ENCODE assay signal across 9 mouse cellular contexts in genomic region chr7:80111066-80112045, GRCm38 (mm10). TPM values are rescaled to one million over a fixed set of nuclear protein-coding genes. Genes with fewer than 3 reads are reported as not detected.
DNase-seq lines count a peak whose midpoint lies in the region; ATAC-seq and TF ChIP-seq lines count a peak whose summit lies in the region.
"Had no signal": no experiment of that assay in that cellular context is flagged by ENCODE, and none has a peak within 500 bp of the region (broad histone marks: within the 10 kb centered on the region; RNA-seq: fewer than 3 reads in every experiment).

No protein-coding gene starts in this region.

- H3K27ac ChIP-seq in hindbrain, embryonic 13.5 days: peak overlapping the region; percentile 19; the same call in 1 of the 2 replicates
- no peak overlapping the region for H3K27ac ChIP-seq in hindbrain, embryonic 14.5 days
- H3K27ac ChIP-seq in neural tube, embryonic 14.5 days (ENCODE audit: low read depth, low read length): no peak overlapping the region
- H3K27ac ChIP-seq in neural tube, embryonic 15.5 days (replicated peaks): no peak overlapping the region
- peak overlapping the region; percentile 100 for H3K27ac ChIP-seq in heart, postnatal 0 days (ENCODE audit: low read depth)

- no peak for ATAC-seq in hindbrain, embryonic 13.5 days (ENCODE audit: low FRiP score)
- ATAC-seq in hindbrain, embryonic 14.5 days (ENCODE audit: low FRiP score): no peak
- no peak for ATAC-seq in neural tube, embryonic 14.5 days (ENCODE audit: low read depth)
- no peak for ATAC-seq in neural tube, embryonic 15.5 days (ENCODE audit: low FRiP score)
- ATAC-seq in heart, postnatal 0 days (ENCODE audit: insufficient read depth, low read depth): no peak
- ATAC-seq: hindbrain, embryonic 16.5 days had no signal

- no peak for TF ChIP-seq CTCF in heart, postnatal 0 days (IDR thresholded peaks at IDR 0.05; ENCODE audit: low read depth)

- H3K9me3 ChIP-seq in hindbrain, embryonic 13.5 days: no peaks in the 10 kb centered on the region
- H3K9me3 ChIP-seq in hindbrain, embryonic 14.5 days (ENCODE audit: control insufficient read depth, low read length): no peaks in the 10 kb centered on the region
- no peaks in the 10 kb centered on the region for H3K9me3 ChIP-seq in neural tube, embryonic 14.5 days (ENCODE audit: control insufficient read depth, low read length)
- no peaks in the 10 kb centered on the region for H3K9me3 ChIP-seq in neural tube, embryonic 15.5 days (replicated peaks)
- H3K9me3 ChIP-seq in heart, postnatal 0 days (replicated peaks; ENCODE audit: control insufficient read depth, low read length): no peaks in the 10 kb centered on the region; the same call in 1 of the 2 replicates

- no peak overlapping the region for H3K4me3 ChIP-seq in hindbrain, embryonic 13.5 days
- no peak overlapping the region for H3K4me3 ChIP-seq in hindbrain, embryonic 14.5 days (replicated peaks; ENCODE audit: low read length)
- no peak overlapping the region for H3K4me3 ChIP-seq in neural tube, embryonic 14.5 days (ENCODE audit: low read depth, low read length)
- no peak overlapping the region for H3K4me3 ChIP-seq in neural tube, embryonic 15.5 days (replicated peaks)
- peak overlapping the region; percentile 88 for H3K4me3 ChIP-seq in heart, postnatal 0 days (ENCODE audit: low read depth, low read length)

- 76% methylated on average over 9 of the region's 9 CpGs for WGBS in hindbrain, embryonic 13.5 days
- 72% methylated on average over 9 of the region's 9 CpGs for WGBS in hindbrain, embryonic 14.5 days
- 79% methylated on average over 9 of the region's 9 CpGs for WGBS in neural tube, embryonic 14.5 days
- 76% methylated on average over 9 of the region's 9 CpGs for WGBS in neural tube, embryonic 15.5 days
- WGBS in heart, postnatal 0 days: 28% methylated on average over 9 of the region's 9 CpGs

- no peak overlapping the region for H3K4me2 ChIP-seq in hindbrain, embryonic 13.5 days
- no peak overlapping the region for H3K4me2 ChIP-seq in hindbrain, embryonic 14.5 days (replicated peaks)
- H3K4me2 ChIP-seq in neural tube, embryonic 14.5 days (ENCODE audit: low read depth, low read length): peak overlapping the region; percentile 8; the same call in 1 of the 2 replicates
- no peak overlapping the region for H3K4me2 ChIP-seq in neural tube, embryonic 15.5 days
- peak overlapping the region; percentile 77 for H3K4me2 ChIP-seq in heart, postnatal 0 days (ENCODE audit: low read depth, low read length)

- no peaks in the 10 kb centered on the region for H3K27me3 ChIP-seq in hindbrain, embryonic 13.5 days
- no peaks in the 10 kb centered on the region for H3K27me3 ChIP-seq in hindbrain, embryonic 14.5 days (ENCODE audit: control insufficient read depth, insufficient read depth, low read length)
- H3K27me3 ChIP-seq in neural tube, embryonic 14.5 days (ENCODE audit: control insufficient read depth, insufficient read depth, low read length): no peaks in the 10 kb centered on the region
- no peaks in the 10 kb centered on the region for H3K27me3 ChIP-seq in neural tube, embryonic 15.5 days (replicated peaks)
- H3K27me3 ChIP-seq in heart, postnatal 0 days (ENCODE audit: control insufficient read depth, insufficient read depth, low read length): no peaks in the 10 kb centered on the region

- peaks cover 12% of the 10 kb centered on the region for H3K36me3 ChIP-seq in hindbrain, embryonic 13.5 days
- H3K36me3 ChIP-seq in hindbrain, embryonic 14.5 days (replicated peaks; ENCODE audit: control insufficient read depth, insufficient read depth): peaks cover 17% of the 10 kb centered on the region
- H3K36me3 ChIP-seq in neural tube, embryonic 14.5 days (ENCODE audit: control insufficient read depth, insufficient read depth, low read length): no peaks in the 10 kb centered on the region
- no peaks in the 10 kb centered on the region for H3K36me3 ChIP-seq in neural tube, embryonic 15.5 days
- H3K36me3 ChIP-seq in heart, postnatal 0 days (replicated peaks; ENCODE audit: control insufficient read depth, insufficient read depth, low read length): peaks cover 31% of the 10 kb centered on the region

- H3K4me1 ChIP-seq in hindbrain, embryonic 13.5 days (replicated peaks): peaks cover 46% of the 10 kb centered on the region
- peaks cover 42% of the 10 kb centered on the region for H3K4me1 ChIP-seq in hindbrain, embryonic 14.5 days (replicated peaks; ENCODE audit: control insufficient read depth, insufficient read depth, low read length)
- peaks cover 32% of the 10 kb centered on the region for H3K4me1 ChIP-seq in neural tube, embryonic 14.5 days (ENCODE audit: control insufficient read depth, insufficient read depth, low read length)
- peaks cover 41% of the 10 kb centered on the region for H3K4me1 ChIP-seq in neural tube, embryonic 15.5 days
- peaks cover 38% of the 10 kb centered on the region for H3K4me1 ChIP-seq in heart, postnatal 0 days (ENCODE audit: control insufficient read depth, insufficient read depth)

- TF ChIP-seq EP300 in heart, postnatal 0 days (IDR thresholded peaks at IDR 0.05; ENCODE audit: low read depth): no peak

- no peak for DNase-seq in hindbrain, embryonic 14.5 days (ENCODE audit: low spot score)
- no peak for DNase-seq in heart, postnatal 0 days (ENCODE audit: low spot score)
- DNase-seq in thymus, postnatal 10 days (ENCODE audit: low spot score in 2 of 2): no peak
- DNase-seq in cerebellum, postnatal 14 days: no peak
- DNase-seq: embryo, embryonic 11 days had no signal

- H3K9ac ChIP-seq in hindbrain, embryonic 13.5 days: no peak overlapping the region
- no peak overlapping the region for H3K9ac ChIP-seq in hindbrain, embryonic 14.5 days
- no peak overlapping the region for H3K9ac ChIP-seq in neural tube, embryonic 14.5 days (replicated peaks; ENCODE audit: low read depth, low read length)
- no peak overlapping the region for H3K9ac ChIP-seq in neural tube, embryonic 15.5 days (replicated peaks)
- H3K9ac ChIP-seq in heart, postnatal 0 days (replicated peaks; ENCODE audit: low read depth, low read length): no peak overlapping the region; the same call in 1 of the 2 replicates

RNA-seq across cellular contexts. Expression of gene Idh2, which starts 3.8 kb away (rescaled TPM):
- polyA plus RNA-seq in hindbrain, embryonic 13.5 days (2015; fragmentation: Nextera tagmentation; extraction: Ambion mirVana): 237 and 256 TPM in 2 replicates
- 198 and 205 TPM in 2 replicates for polyA plus RNA-seq in hindbrain, embryonic 14.5 days (2014; fragmentation: Nextera tagmentation; extraction: Ambion mirVana)
- polyA plus RNA-seq in neural tube, embryonic 14.5 days (2014; fragmentation: Nextera tagmentation; extraction: Ambion mirVana): 189 and 215 TPM in 2 replicates
- 200 and 267 TPM in 2 replicates for polyA plus RNA-seq in neural tube, embryonic 15.5 days (2015; fragmentation: Nextera tagmentation; extraction: Ambion mirVana)
- 3,422 and 3,660 TPM in 2 replicates for total RNA-seq in heart, postnatal 0 days (2014; rRNA removed; ENCODE audit: low replicate concordance)
- 2,757 and 2,826 TPM in 2 replicates for polyA plus RNA-seq in heart, postnatal 0 days (2015; fragmentation: Nextera tagmentation; extraction: Ambion mirVana)

Comparison
In these comparisons a context has a peak if more than half of its experiments do, and no peak if none do; other contexts are left out.
1. H3K27ac ChIP-seq: peak in hindbrain, embryonic 13.5 days (single experiment) and heart, postnatal 0 days (single experiment); none in hindbrain, embryonic 14.5 days (single experiment), neural tube, embryonic 14.5 days (single experiment) and neural tube, embryonic 15.5 days (single experiment).
2. H3K4me2 ChIP-seq: peak in neural tube, embryonic 14.5 days (single experiment) and heart, postnatal 0 days (single experiment); none in hindbrain, embryonic 13.5 days (single experiment), hindbrain, embryonic 14.5 days (single experiment) and neural tube, embryonic 15.5 days (single experiment).
3. RNA of gene Idh2, which starts 3.8 kb away (polyA plus RNA-seq): 2,757 to 2,826 TPM in heart, postnatal 0 days; 237 to 256 TPM in hindbrain, embryonic 13.5 days, 200 to 267 TPM in neural tube, embryonic 15.5 days, 198 to 205 TPM in hindbrain, embryonic 14.5 days and 189 to 215 TPM in neural tube, embryonic 14.5 days; every median in the first group is over 10 times any median in the second.